Mouse (Mus musculus): ENCODE data around the gene Gm20388.

DNA sequence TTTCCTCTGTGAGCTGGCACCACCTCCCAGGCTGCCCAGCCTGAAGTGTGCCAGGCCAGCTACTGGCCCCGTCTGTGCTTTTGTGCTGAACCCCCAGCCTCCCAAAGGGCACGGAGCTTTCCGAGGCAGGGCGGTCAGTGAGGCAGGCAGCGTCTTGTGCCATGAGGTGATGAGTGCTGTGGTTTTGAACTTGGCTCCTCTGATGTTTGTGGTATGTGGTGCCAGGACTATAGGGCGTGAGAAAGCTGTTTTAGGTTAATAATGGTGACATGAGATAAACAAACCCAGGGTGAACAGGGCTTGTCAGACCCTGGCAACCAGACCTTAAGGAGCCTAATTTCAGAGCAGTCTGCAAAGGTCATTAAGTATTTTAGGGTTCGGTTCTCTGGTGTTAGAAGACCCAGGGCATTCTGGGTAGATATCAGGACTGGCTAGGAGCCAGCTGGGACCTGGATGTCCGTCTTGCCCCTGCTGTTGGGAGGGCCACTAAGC is 4406.6 kb downstream of the Gm20388 start:
- no peak for TF ChIP-seq ZC3H11A (IDR thresholded peaks at IDR 0.05; ENCODE audit: borderline replicate concordance, low read depth, low read length)
- no peak for TF ChIP-seq CHD2 (IDR thresholded peaks at IDR 0.05; ENCODE audit: low read depth, low read length)
- no peak for TF ChIP-seq ZNF384 (IDR thresholded peaks at IDR 0.05; ENCODE audit: low read depth, low read length)
- no peak for TF ChIP-seq MAFK (IDR thresholded peaks at IDR 0.05; ENCODE audit: insufficient read depth, low read depth, low read length)
